Mouse (Mus musculus): ENCODE results near the gene Arpc2. TPM values are rescaled to one million over a fixed set of nuclear protein-coding genes. Genes with fewer than 3 reads are reported as not detected.
A peak's percentile ranks its signal among the peaks of the same experiment; 100 is the strongest.

The Arpc2 gene
- polyA plus RNA-seq, 1 experiment from 2014 or later = 316 TPM

GRCm38 (mm10) chr1:74292331-74293020, 56.6 kb downstream of the Arpc2 start:
- DNase-seq (ENCODE audit: low spot score, missing footprints) = no peak
- 87% methylated on average over 11 of the region's 11 CpGs for WGBS
- H3K36me3 ChIP-seq (ENCODE audit: control insufficient read depth, insufficient read depth, low read length) = no peaks in the 10 kb centered on the region
- H3K27me3 ChIP-seq (ENCODE audit: control insufficient read depth, insufficient read depth, low read length) = no peaks in the 10 kb centered on the region
- H3K9me3 ChIP-seq (ENCODE audit: control insufficient read depth, low read length) = no peaks in the 10 kb centered on the region
- H3K27ac ChIP-seq (ENCODE audit: low read depth, low read length) = no peak overlapping the region
- no peak overlapping the region for H3K9ac ChIP-seq (ENCODE audit: low read length)
- H3K4me2 ChIP-seq = no peak overlapping the region
- ATAC-seq (ENCODE audit: low FRiP score) = no peak
- peaks cover 12% of the 10 kb centered on the region for H3K4me1 ChIP-seq (ENCODE audit: control insufficient read depth, insufficient read depth, low read length)
- H3K4me3 ChIP-seq (ENCODE audit: low read depth, low read length) = no peak overlapping the region

DNA sequence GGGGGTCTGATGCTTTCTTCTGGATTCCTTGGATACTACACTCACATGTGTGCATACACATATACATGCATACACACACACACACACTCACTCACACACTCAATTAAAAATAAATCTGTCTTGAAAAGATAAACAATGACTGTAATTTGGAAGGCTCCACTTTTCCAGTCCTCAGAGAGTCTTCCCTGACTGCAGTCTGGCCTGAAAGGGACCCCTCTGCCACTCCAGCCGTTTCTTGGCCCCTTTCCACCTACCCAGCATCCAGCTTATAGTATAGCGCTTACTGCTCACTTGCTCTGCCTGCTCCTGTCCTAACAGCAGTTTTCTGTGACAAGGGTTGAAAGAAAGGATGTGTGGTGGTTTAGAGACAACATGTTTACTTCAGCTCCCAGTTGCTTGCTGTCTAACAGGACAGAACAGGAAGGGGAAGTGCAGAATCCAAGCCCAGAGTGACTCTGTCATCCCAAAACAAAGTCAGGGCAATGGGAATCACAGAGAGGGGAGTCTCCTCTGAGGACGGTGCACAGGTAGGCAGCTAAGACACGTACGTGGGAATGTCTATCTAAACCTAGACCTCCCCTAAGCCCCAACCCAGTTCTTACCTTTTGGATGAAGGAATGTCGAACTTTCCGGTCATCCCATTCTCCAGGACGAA, 57.5 kb downstream of the Arpc2 start:
- H3K4me1 ChIP-seq (ENCODE audit: control insufficient read depth, insufficient read depth, low read length) = peaks cover 12% of the 10 kb centered on the region
- DNase-seq (ENCODE audit: low spot score, missing footprints) (no peak), ATAC-seq (ENCODE audit: low FRiP score) (no peak)
- H3K36me3 ChIP-seq (ENCODE audit: control insufficient read depth, insufficient read depth, low read length) = no peaks in the 10 kb centered on the region
- no peak overlapping the region for H3K9ac ChIP-seq (ENCODE audit: low read length)
- no peak overlapping the region for H3K27ac ChIP-seq (ENCODE audit: low read depth, low read length)
- 91% methylated on average over 8 of the region's 8 CpGs for WGBS
- no peaks in the 10 kb centered on the region for H3K9me3 ChIP-seq (ENCODE audit: control insufficient read depth, low read length)
- H3K4me2 ChIP-seq = no peak overlapping the region
- H3K27me3 ChIP-seq (ENCODE audit: control insufficient read depth, insufficient read depth, low read length) = no peaks in the 10 kb centered on the region
- no peak overlapping the region for H3K4me3 ChIP-seq (ENCODE audit: low read depth, low read length)

- H3K27me3 ChIP-seq (ENCODE audit: control insufficient read depth, insufficient read depth, low read length) = no peaks in the 10 kb centered on the region
- no peak overlapping the region for H3K4me3 ChIP-seq (ENCODE audit: low read depth, low read length)
- ATAC-seq (ENCODE audit: low FRiP score) = no peak
- H3K9me3 ChIP-seq (ENCODE audit: control insufficient read depth, low read length) = no peaks in the 10 kb centered on the region
- WGBS = 96% methylated on average over 3 of the region's 3 CpGs
- H3K9ac ChIP-seq (ENCODE audit: low read length) = no peak overlapping the region
- H3K27ac ChIP-seq (ENCODE audit: low read depth, low read length) = no peak overlapping the region
- DNase-seq (ENCODE audit: low spot score, missing footprints) = no peak
- H3K4me2 ChIP-seq = no peak overlapping the region
- H3K36me3 ChIP-seq (ENCODE audit: control insufficient read depth, insufficient read depth, low read length) = no peaks in the 10 kb centered on the region
- peaks cover 12% of the 10 kb centered on the region for H3K4me1 ChIP-seq (ENCODE audit: control insufficient read depth, insufficient read depth, low read length)
These were observed 58.3 kb downstream of the Arpc2 start for GRCm38 (mm10) chr1:74294090-74294643.

DNA sequence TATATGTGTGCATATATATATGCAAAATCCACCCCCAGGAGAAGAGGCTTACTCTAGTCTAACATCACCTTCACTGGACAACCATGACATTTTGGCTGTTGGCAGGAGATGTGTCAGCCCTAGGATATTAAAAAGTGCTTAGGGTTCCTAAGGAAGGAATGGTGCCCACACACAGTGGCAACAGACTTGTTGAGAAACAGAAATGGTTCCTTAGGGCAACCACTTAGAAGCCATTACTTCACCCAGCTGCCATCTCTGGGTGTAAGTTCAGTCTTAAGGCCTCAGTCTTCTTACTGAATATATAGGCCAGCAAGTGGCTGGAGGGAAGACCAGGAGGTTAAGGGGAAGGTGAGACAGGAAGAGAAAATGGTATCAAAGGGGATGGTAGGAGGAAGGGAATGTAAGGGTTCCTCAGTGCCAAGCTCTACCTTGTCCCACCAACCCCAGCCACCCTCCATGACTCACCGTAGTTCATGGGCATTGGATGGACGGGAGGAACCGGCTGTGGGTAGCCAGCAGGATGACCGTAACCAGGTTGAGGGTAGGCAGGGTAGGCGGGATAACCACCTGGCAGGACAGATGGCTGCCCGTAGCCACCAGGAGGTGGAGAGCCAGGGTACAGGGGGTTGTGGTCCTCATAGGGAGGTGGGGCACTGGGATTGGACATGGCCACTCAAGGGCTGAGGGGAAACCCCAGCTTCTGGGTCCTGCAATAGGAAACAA, 59.0 kb downstream of the Arpc2 start:
- no peak overlapping the region for H3K4me2 ChIP-seq
- peak overlapping the region; percentile 25; the same call in 1 of the 2 replicates for H3K27ac ChIP-seq (ENCODE audit: low read depth, low read length)
- H3K36me3 ChIP-seq (ENCODE audit: control insufficient read depth, insufficient read depth, low read length) = no peaks in the 10 kb centered on the region
- no peaks in the 10 kb centered on the region for H3K27me3 ChIP-seq (ENCODE audit: control insufficient read depth, insufficient read depth, low read length)
- H3K9ac ChIP-seq (ENCODE audit: low read length) = no peak overlapping the region
- no peaks in the 10 kb centered on the region for H3K9me3 ChIP-seq (ENCODE audit: control insufficient read depth, low read length)
- H3K4me3 ChIP-seq (ENCODE audit: low read depth, low read length) = no peak overlapping the region
- DNase-seq (ENCODE audit: low spot score, missing footprints) (no peak), ATAC-seq (ENCODE audit: low FRiP score) (peak; percentile 31; the same call in 1 of the 2 replicates)
- peaks cover 12% of the 10 kb centered on the region for H3K4me1 ChIP-seq (ENCODE audit: control insufficient read depth, insufficient read depth, low read length)
- 93% methylated on average over 6 of the region's 6 CpGs for WGBS

DNA sequence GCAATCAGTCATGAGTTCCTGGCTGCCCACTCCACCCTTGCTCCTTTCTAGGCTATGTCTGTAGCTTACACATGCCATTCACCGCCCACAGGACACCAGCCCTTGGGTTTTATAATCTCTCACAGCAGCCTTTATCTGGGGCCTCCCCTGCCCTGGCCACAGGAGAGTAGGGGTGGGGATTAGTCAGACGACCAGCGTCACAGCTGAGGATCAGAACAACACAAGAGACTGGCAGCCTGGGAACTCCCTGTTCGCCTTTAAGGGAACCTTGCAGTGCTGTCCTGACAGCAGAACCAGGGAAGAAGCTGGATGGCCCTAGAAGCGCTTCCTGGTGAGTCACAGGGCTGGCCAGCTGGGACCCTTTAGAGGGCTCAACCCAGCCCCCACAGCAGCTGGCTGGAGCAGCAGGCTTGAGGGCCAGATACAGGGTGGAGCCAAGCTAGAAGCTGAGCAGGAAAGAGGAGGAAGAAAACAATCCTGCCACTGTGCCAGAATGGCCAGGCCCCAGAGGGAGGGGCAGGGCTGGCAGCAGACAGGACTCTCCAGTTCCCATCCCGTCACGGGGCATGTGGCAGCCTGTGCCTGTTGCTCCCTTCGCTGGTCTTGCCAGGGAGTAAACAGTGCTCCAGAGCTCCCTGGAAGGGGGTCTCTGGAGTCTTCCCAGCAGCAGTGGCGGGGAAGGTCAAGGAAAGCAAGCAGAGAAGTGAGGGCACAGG, 59.7 kb downstream of the Arpc2 start:
- ATAC-seq (ENCODE audit: low FRiP score) = peak; percentile 75
- WGBS = 21% methylated on average over 9 of the region's 9 CpGs
- peaks cover 12% of the 10 kb centered on the region for H3K4me1 ChIP-seq (ENCODE audit: control insufficient read depth, insufficient read depth, low read length)

DNA sequence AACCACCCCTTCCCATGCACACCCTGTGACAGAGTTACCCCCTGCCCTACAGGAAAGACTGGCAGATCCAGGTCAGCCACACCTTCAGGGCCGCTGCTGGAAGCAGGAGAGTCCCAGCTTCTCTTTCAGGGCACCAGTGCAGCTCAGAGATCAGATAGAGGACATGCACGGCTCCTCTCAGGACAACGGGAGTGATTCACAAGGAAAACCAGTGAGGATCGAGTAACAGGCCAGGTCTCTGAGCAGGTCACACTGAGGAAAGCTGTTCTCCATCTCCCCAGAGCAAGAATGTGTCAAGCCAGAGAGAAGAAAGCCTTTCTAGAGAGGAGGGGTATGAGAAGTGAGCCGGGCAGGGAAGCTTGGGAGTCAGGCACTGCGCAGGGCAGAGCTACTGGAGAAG, 60.6 kb downstream of the Arpc2 start:
- no peak overlapping the region; the same call in 1 of the 2 replicates for H3K27ac ChIP-seq (ENCODE audit: low read depth, low read length)

More for the DNA sequence above, 59.7 kb downstream of the Arpc2 start:
- H3K27ac ChIP-seq (ENCODE audit: low read depth, low read length) = peak overlapping the region; percentile 57
- H3K36me3 ChIP-seq (ENCODE audit: control insufficient read depth, insufficient read depth, low read length) = no peaks in the 10 kb centered on the region
- no peak overlapping the region for H3K4me3 ChIP-seq (ENCODE audit: low read depth, low read length)
- H3K4me2 ChIP-seq = peak overlapping the region; percentile 19; the same call in 1 of the 2 replicates
- peak; percentile 85 for DNase-seq (ENCODE audit: low spot score, missing footprints)
- H3K9me3 ChIP-seq (ENCODE audit: control insufficient read depth, low read length) = no peaks in the 10 kb centered on the region
- no peaks in the 10 kb centered on the region for H3K27me3 ChIP-seq (ENCODE audit: control insufficient read depth, insufficient read depth, low read length)
- peak overlapping the region; percentile 38 for H3K9ac ChIP-seq (ENCODE audit: low read length)

GRCm38 (mm10) chr1:74297269-74297668, 61.4 kb downstream of the Arpc2 start:
- Histone ChIP-seq H3K9me3 (ENCODE audit: control insufficient read depth, low read length) (no peaks in the 10 kb centered on the region), H3K27ac (ENCODE audit: low read depth, low read length) (no peak overlapping the region), H3K4me3 (ENCODE audit: low read depth, low read length) (no peak overlapping the region), H3K27me3 (ENCODE audit: control insufficient read depth, insufficient read depth, low read length) (no peaks in the 10 kb centered on the region), H3K9ac (ENCODE audit: low read length) (no peak overlapping the region), H3K4me1 (ENCODE audit: control insufficient read depth, insufficient read depth, low read length) (peaks cover 12% of the 10 kb centered on the region), H3K4me2 (no peak overlapping the region), H3K36me3 (ENCODE audit: control insufficient read depth, insufficient read depth, low read length) (no peaks in the 10 kb centered on the region)
- DNase-seq (ENCODE audit: low spot score, missing footprints) = no peak
- no peak for ATAC-seq (ENCODE audit: low FRiP score)
- WGBS = 80% methylated on average over 3 of the region's 3 CpGs

More for the DNA sequence above, 60.6 kb downstream of the Arpc2 start:
- Histone ChIP-seq H3K9ac (ENCODE audit: low read length) (no peak overlapping the region), H3K4me3 (ENCODE audit: low read depth, low read length) (no peak overlapping the region), H3K36me3 (ENCODE audit: control insufficient read depth, insufficient read depth, low read length) (no peaks in the 10 kb centered on the region), H3K4me2 (no peak overlapping the region), H3K4me1 (ENCODE audit: control insufficient read depth, insufficient read depth, low read length) (peaks cover 12% of the 10 kb centered on the region), H3K27me3 (ENCODE audit: control insufficient read depth, insufficient read depth, low read length) (no peaks in the 10 kb centered on the region), H3K9me3 (ENCODE audit: control insufficient read depth, low read length) (no peaks in the 10 kb centered on the region)
- WGBS = 81% methylated on average over 6 of the region's 6 CpGs
- ATAC-seq (ENCODE audit: low FRiP score) (no peak), DNase-seq (ENCODE audit: low spot score, missing footprints) (no peak)

- DNase-seq (ENCODE audit: low spot score, missing footprints) = no peak
- Histone ChIP-seq H3K27me3 (ENCODE audit: control insufficient read depth, insufficient read depth, low read length) (no peaks in the 10 kb centered on the region), H3K4me3 (ENCODE audit: low read depth, low read length) (no peak overlapping the region), H3K27ac (ENCODE audit: low read depth, low read length) (no peak overlapping the region), H3K9me3 (ENCODE audit: control insufficient read depth, low read length) (no peaks in the 10 kb centered on the region), H3K9ac (ENCODE audit: low read length) (no peak overlapping the region), H3K4me2 (no peak overlapping the region), H3K36me3 (ENCODE audit: control insufficient read depth, insufficient read depth, low read length) (no peaks in the 10 kb centered on the region), H3K4me1 (ENCODE audit: control insufficient read depth, insufficient read depth, low read length) (peaks cover 12% of the 10 kb centered on the region)
- ATAC-seq (ENCODE audit: low FRiP score) = no peak
- WGBS = 92% methylated on average over 5 of the region's 5 CpGs
These were observed 62.4 kb downstream of the Arpc2 start for GRCm38 (mm10) chr1:74298157-74298750.

Measured in midbrain, embryonic 11.5 days (tissue).